Mouse (Mus musculus): ENCODE data around the gene Olfr1161. TPM values are rescaled to one million over a fixed set of nuclear protein-coding genes. Genes with fewer than 3 reads are reported as not detected.
"Not testable (repeated sequence)": the region's sequence is repeated elsewhere in the genome, so short reads cannot be mapped to it uniquely, and the experiment has no call there.

The Olfr1161 gene
- total RNA-seq (2014; fragmentation: Nextera tagmentation) (not detected in 2 replicates), total RNA-seq (2017) (not detected in 2 replicates)

GRCm38 (mm10) chr2:88022474-88022873 lies at the start of gene Olfr1161:
Gene Olfr1161, plus strand, starts transcription at chr2:88022774.
- not testable (repeated sequence) for ATAC-seq (replicated peaks; ENCODE audit: low FRiP score, low TSS enrichment, poor library complexity, severe bottlenecking)

GRCm38 (mm10) chr2:87974563-87974962 lies 48.0 kb upstream of the Olfr1161 start, which contains the start of gene Olfr74:
Gene Olfr74, minus strand, starts transcription at chr2:87974663.
- ATAC-seq (replicated peaks; ENCODE audit: low FRiP score, low TSS enrichment, poor library complexity, severe bottlenecking): no peak

GRCm38 (mm10) chr2:87989813-87990212 lies 32.8 kb upstream of the Olfr1161 start, which contains the start of gene Olfr1158:
Gene Olfr1158, plus strand, starts transcription at chr2:87990113.
- no peak for ATAC-seq (replicated peaks; ENCODE audit: low FRiP score, low TSS enrichment, poor library complexity, severe bottlenecking)

- ATAC-seq (replicated peaks; ENCODE audit: low FRiP score, low TSS enrichment, poor library complexity, severe bottlenecking): no peak
Observed at GRCm38 (mm10) chr2:88007515-88008318, 14.9 kb upstream of the Olfr1161 start, which contains the start of gene Olfr1160. Gene Olfr1160, minus strand, starts transcription at chr2:88008268.

GRCm38 (mm10) chr2:88037599-88037998 lies 15.0 kb downstream of the Olfr1161 start, which contains the start of gene Olfr73:
Gene Olfr73, minus strand, starts transcription at chr2:88037699.
- ATAC-seq (replicated peaks; ENCODE audit: low FRiP score, low TSS enrichment, poor library complexity, severe bottlenecking): no peak

- no peak for ATAC-seq (replicated peaks; ENCODE audit: low FRiP score, low TSS enrichment, poor library complexity, severe bottlenecking)
Observed at GRCm38 (mm10) chr2:88051029-88051428, 28.5 kb downstream of the Olfr1161 start, which contains the start of gene Olfr1162. Gene Olfr1162, minus strand, starts transcription at chr2:88051129.

- ATAC-seq (replicated peaks; ENCODE audit: low FRiP score, low TSS enrichment, poor library complexity, severe bottlenecking): no peak
Observed at GRCm38 (mm10) chr2:88063587-88063986, 41.0 kb downstream of the Olfr1161 start.

GRCm38 (mm10) chr2:88071730-88072129 lies 49.2 kb downstream of the Olfr1161 start, which contains the start of gene Olfr1163:
Gene Olfr1163, minus strand, starts transcription at chr2:88071830.
- ATAC-seq (replicated peaks; ENCODE audit: low FRiP score, low TSS enrichment, poor library complexity, severe bottlenecking): no peak

Other genes starting within 250 kb of the Olfr1161 start
- gene Olfr152, start 243.3 kb upstream of the Olfr1161 start, total RNA-seq (2014; fragmentation: Nextera tagmentation): not detected in 2 replicates
- not detected in 2 replicates for gene Olfr152, start 243.3 kb upstream of the Olfr1161 start, total RNA-seq (2017)
- not detected in 2 replicates for gene Olfr1143, start 222.2 kb upstream of the Olfr1161 start, total RNA-seq (2014; fragmentation: Nextera tagmentation)
- gene Olfr1143, start 222.2 kb upstream of the Olfr1161 start, total RNA-seq (2017): not detected in 2 replicates
- gene Olfr1145, start 213.0 kb upstream of the Olfr1161 start, total RNA-seq (2014; fragmentation: Nextera tagmentation): not detected in 2 replicates
- gene Olfr1145, start 213.0 kb upstream of the Olfr1161 start, total RNA-seq (2017): not detected in 2 replicates
- gene Olfr1148, start 192.2 kb upstream of the Olfr1161 start, total RNA-seq (2014; fragmentation: Nextera tagmentation): not detected in 2 replicates
- not detected in 2 replicates for gene Olfr1148, start 192.2 kb upstream of the Olfr1161 start, total RNA-seq (2017)
- not detected in 2 replicates for gene Olfr1150-ps1, start 178.8 kb upstream of the Olfr1161 start, total RNA-seq (2014; fragmentation: Nextera tagmentation)
- gene Olfr1150-ps1, start 178.8 kb upstream of the Olfr1161 start, total RNA-seq (2017): not detected in 2 replicates
- not detected in 2 replicates for gene Olfr1151, start 166.9 kb upstream of the Olfr1161 start, total RNA-seq (2014; fragmentation: Nextera tagmentation)
- gene Olfr1151, start 166.9 kb upstream of the Olfr1161 start, total RNA-seq (2017): not detected in 2 replicates
- gene Olfr1152, start 156.3 kb upstream of the Olfr1161 start, total RNA-seq (2014; fragmentation: Nextera tagmentation): not detected in 2 replicates
- not detected in 2 replicates for gene Olfr1152, start 156.3 kb upstream of the Olfr1161 start, total RNA-seq (2017)
- not detected in 2 replicates for gene Olfr1153, start 127.8 kb upstream of the Olfr1161 start, total RNA-seq (2014; fragmentation: Nextera tagmentation)
- gene Olfr1153, start 127.8 kb upstream of the Olfr1161 start, total RNA-seq (2017): not detected in 2 replicates
- gene Olfr1154, start 117.6 kb upstream of the Olfr1161 start, total RNA-seq (2014; fragmentation: Nextera tagmentation): not detected in 2 replicates
- gene Olfr1154, start 117.6 kb upstream of the Olfr1161 start, total RNA-seq (2017): not detected in 2 replicates
- gene Olfr1155, start 77.6 kb upstream of the Olfr1161 start, total RNA-seq (2014; fragmentation: Nextera tagmentation): not detected in 2 replicates
- not detected in 2 replicates for gene Olfr1155, start 77.6 kb upstream of the Olfr1161 start, total RNA-seq (2017)
- gene Olfr1156, start 69.7 kb upstream of the Olfr1161 start, total RNA-seq (2014; fragmentation: Nextera tagmentation): not detected in 2 replicates
- not detected in 2 replicates for gene Olfr1156, start 69.7 kb upstream of the Olfr1161 start, total RNA-seq (2017)
- gene Olfr1157, start 54.5 kb upstream of the Olfr1161 start, total RNA-seq (2014; fragmentation: Nextera tagmentation): not detected in 2 replicates
- not detected in 2 replicates for gene Olfr1157, start 54.5 kb upstream of the Olfr1161 start, total RNA-seq (2017)
- not detected in 2 replicates for gene Olfr74, start 48.1 kb upstream of the Olfr1161 start, total RNA-seq (2014; fragmentation: Nextera tagmentation)
- gene Olfr74, start 48.1 kb upstream of the Olfr1161 start, total RNA-seq (2017): not detected in 2 replicates
- gene Olfr1158, start 32.7 kb upstream of the Olfr1161 start, total RNA-seq (2014; fragmentation: Nextera tagmentation): not detected in 2 replicates
- gene Olfr1158, start 32.7 kb upstream of the Olfr1161 start, total RNA-seq (2017): not detected in 2 replicates
- gene Olfr1160, start 14.5 kb upstream of the Olfr1161 start, total RNA-seq (2014; fragmentation: Nextera tagmentation): not detected in 2 replicates
- not detected in 2 replicates for gene Olfr1160, start 14.5 kb upstream of the Olfr1161 start, total RNA-seq (2017)
- not detected in 2 replicates for gene Olfr73, start 14.9 kb downstream of the Olfr1161 start, total RNA-seq (2014; fragmentation: Nextera tagmentation)
- gene Olfr73, start 14.9 kb downstream of the Olfr1161 start, total RNA-seq (2017): not detected in 2 replicates
- not detected in 2 replicates for gene Olfr1162, start 28.4 kb downstream of the Olfr1161 start, total RNA-seq (2014; fragmentation: Nextera tagmentation)
- gene Olfr1162, start 28.4 kb downstream of the Olfr1161 start, total RNA-seq (2017): not detected in 2 replicates
- not detected in 2 replicates for gene Olfr1163, start 49.1 kb downstream of the Olfr1161 start, total RNA-seq (2014; fragmentation: Nextera tagmentation)
- gene Olfr1163, start 49.1 kb downstream of the Olfr1161 start, total RNA-seq (2017): not detected in 2 replicates
- not detected in 2 replicates for gene Olfr1164, start 71.2 kb downstream of the Olfr1161 start, total RNA-seq (2014; fragmentation: Nextera tagmentation)
- gene Olfr1164, start 71.2 kb downstream of the Olfr1161 start, total RNA-seq (2017): not detected in 2 replicates
- not detected in 2 replicates for gene Olfr1166, start 105.5 kb downstream of the Olfr1161 start, total RNA-seq (2014; fragmentation: Nextera tagmentation)
- gene Olfr1166, start 105.5 kb downstream of the Olfr1161 start, total RNA-seq (2017): not detected in 2 replicates
- not detected in 2 replicates for gene Olfr1167, start 132.4 kb downstream of the Olfr1161 start, total RNA-seq (2014; fragmentation: Nextera tagmentation)
- gene Olfr1167, start 132.4 kb downstream of the Olfr1161 start, total RNA-seq (2017): not detected in 2 replicates
- not detected in 2 replicates for gene Olfr1168, start 159.1 kb downstream of the Olfr1161 start, total RNA-seq (2014; fragmentation: Nextera tagmentation)
- gene Olfr1168, start 159.1 kb downstream of the Olfr1161 start, total RNA-seq (2017): not detected in 2 replicates
- not detected in 2 replicates for gene Olfr1170, start 205.6 kb downstream of the Olfr1161 start, total RNA-seq (2014; fragmentation: Nextera tagmentation)
- gene Olfr1170, start 205.6 kb downstream of the Olfr1161 start, total RNA-seq (2017): not detected in 2 replicates